Mouse (Mus musculus) kidney, embryonic 15.5 days (tissue): ENCODE measurements around the gene Tfb1m. TPM values are rescaled to one million over a fixed set of nuclear protein-coding genes. Genes with fewer than 3 reads are reported as not detected.

Experiments used
- ATAC-seq: fragments of 200-750 bp; cut with Nextera tagmentation; replicated peaks from 2 replicates; pipeline ENCODE4 v1.8.0; 2017; ENCODE audit warnings: moderate TSS enrichment; ENCODE audit not compliant: low FRiP score
- H3K27ac ChIP-seq: fragments of 300-500 bp; sonication (generic); 2 replicates; pipeline ENCODE4 v1.5.1; 2015; ENCODE audit warnings: mild to moderate bottlenecking, inconsistent platforms
- H3K27me3 ChIP-seq: fragments of 300-500 bp; sonication (generic); 2 replicates; pipeline ENCODE4 v1.6.1; 2015; ENCODE audit warnings: inconsistent platforms
- H3K36me3 ChIP-seq: fragments of 300-500 bp; sonication (generic); 2 replicates; pipeline ENCODE4 v1.6.1; 2015; ENCODE audit warnings: inconsistent platforms
- H3K4me1 ChIP-seq: fragments of 300-500 bp; sonication (generic); 2 replicates; pipeline ENCODE4 v1.6.1; 2015; ENCODE audit warnings: inconsistent platforms
- H3K4me2 ChIP-seq: fragments of 300-500 bp; sonication (generic); 2 replicates; pipeline ENCODE4 v1.6.1; 2015; ENCODE audit warnings: moderate library complexity, mild to moderate bottlenecking, inconsistent platforms
- H3K4me3 ChIP-seq: fragments of 300-500 bp; sonication (generic); replicated peaks from 2 replicates; pipeline ENCODE4 v1.5.1; 2015; ENCODE audit warnings: mild to moderate bottlenecking, inconsistent platforms
- H3K9ac ChIP-seq: fragments of 300-500 bp; sonication (generic); 2 replicates; pipeline ENCODE4 v1.6.1; 2015; ENCODE audit warnings: mild to moderate bottlenecking, inconsistent platforms
- H3K9me3 ChIP-seq: fragments of 300-500 bp; sonication (generic); replicated peaks from 2 replicates; pipeline ENCODE4 v1.6.1; 2016; ENCODE audit warnings: inconsistent platforms
- WGBS: fragments of 180-500 bp; shearing (Covaris S2); methylation state at CpG from one replicate; pipeline ENCODE4 v1.1.7; 2015; ENCODE audit warnings: mixed read lengths; 5-methylcytosine and 5-hydroxymethylcytosine counted together
- polyA plus RNA-seq: library from polyadenylated mRNA; unstranded; fragments of >200 nt; fragmentation: Nextera tagmentation; extraction: Ambion mirVana; gene quantifications from 2 replicates; pipeline ENCODE4 v1.2.1, GENCODE M21; 2015

Tfb1m gene
- polyA plus RNA-seq, 1 experiment from 2014 or later: 17.3 TPM

DNA sequence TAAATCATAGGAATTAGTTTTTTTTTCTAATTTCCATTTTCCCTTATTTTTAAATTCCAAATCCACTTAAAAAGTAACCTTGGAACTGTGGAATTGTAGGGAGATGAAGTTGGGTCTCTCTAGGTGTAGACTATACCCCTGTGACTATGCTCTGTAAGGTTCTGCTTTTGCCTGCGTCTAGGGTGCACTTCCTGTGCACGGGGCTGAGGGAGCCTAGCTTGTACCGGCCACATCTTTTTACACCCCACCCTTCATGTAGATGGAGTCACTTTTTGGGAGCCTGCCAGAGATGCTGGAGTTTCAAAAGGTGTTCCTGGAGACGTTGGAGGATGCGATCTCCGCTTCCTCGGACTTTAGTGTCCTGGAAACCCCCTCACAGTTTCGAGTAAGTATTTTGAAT, 51.1 kb downstream of the Tfb1m start:
- H3K4me2 ChIP-seq: no peak overlapping the region
- no peaks in the 10 kb centered on the region for H3K27me3 ChIP-seq
- 86% methylated on average over 8 of the region's 8 CpGs for WGBS
- no peak for ATAC-seq
- no peaks in the 10 kb centered on the region for H3K4me1 ChIP-seq
- no peaks in the 10 kb centered on the region for H3K36me3 ChIP-seq
- H3K9me3 ChIP-seq: no peaks in the 10 kb centered on the region
- no peak overlapping the region for H3K9ac ChIP-seq
- H3K4me3 ChIP-seq: no peak overlapping the region
- H3K27ac ChIP-seq: no peak overlapping the region

DNA sequence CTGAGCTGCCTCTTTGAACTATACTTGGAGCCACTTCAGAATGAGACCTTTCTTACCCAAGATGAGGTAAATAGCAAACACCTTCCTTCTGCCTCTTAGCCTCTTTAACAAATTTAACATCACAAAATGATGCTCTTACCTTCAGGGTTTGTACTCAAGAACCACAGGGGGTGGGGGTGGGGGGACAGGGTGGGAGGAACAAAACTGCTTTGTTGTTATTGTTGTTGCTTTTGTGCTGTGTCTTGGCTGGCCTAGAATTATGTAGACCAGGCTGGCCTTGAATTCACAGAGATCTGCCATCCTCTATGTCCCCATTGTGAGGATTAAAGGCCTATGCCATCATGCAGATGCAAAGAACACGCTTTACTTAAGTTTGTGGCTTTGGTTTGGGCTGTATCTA, 51.9 kb downstream of the Tfb1m start:
- WGBS: 89% methylated on average over 1 of the region's 1 CpGs
- Histone ChIP-seq H3K4me2 (no peak overlapping the region), H3K9me3 (no peaks in the 10 kb centered on the region), H3K27ac (no peak overlapping the region), H3K27me3 (no peaks in the 10 kb centered on the region), H3K36me3 (no peaks in the 10 kb centered on the region), H3K4me1 (no peaks in the 10 kb centered on the region), H3K9ac (no peak overlapping the region), H3K4me3 (no peak overlapping the region)
- no peak for ATAC-seq

DNA sequence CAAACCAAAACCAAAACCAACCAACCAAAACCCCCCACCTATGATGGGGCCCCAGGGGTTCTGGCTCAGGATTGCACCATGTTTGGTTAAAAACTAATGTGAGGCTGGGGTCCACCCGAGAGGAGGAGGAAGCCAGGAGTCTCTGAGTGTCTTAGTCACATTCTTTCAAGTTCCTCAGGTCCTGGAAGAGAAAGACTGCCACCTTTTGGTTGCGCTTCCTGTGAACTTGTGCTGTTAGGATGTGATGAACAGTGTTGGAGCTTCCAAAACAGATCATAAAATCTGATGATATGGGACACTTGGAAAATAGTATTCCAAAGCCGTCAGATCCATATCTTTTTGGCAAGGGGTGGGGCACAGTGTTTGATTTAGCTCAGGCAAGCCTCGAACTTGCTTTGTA, 56.6 kb downstream of the Tfb1m start:
- Histone ChIP-seq H3K4me1 (no peaks in the 10 kb centered on the region; the same call in 1 of the 2 replicates), H3K9me3 (no peaks in the 10 kb centered on the region), H3K36me3 (no peaks in the 10 kb centered on the region), H3K27me3 (no peaks in the 10 kb centered on the region), H3K4me2 (no peak overlapping the region), H3K27ac (no peak overlapping the region), H3K4me3 (no peak overlapping the region), H3K9ac (no peak overlapping the region)
- no peak for ATAC-seq
- 81% methylated on average over 4 of the region's 4 CpGs for WGBS

DNA sequence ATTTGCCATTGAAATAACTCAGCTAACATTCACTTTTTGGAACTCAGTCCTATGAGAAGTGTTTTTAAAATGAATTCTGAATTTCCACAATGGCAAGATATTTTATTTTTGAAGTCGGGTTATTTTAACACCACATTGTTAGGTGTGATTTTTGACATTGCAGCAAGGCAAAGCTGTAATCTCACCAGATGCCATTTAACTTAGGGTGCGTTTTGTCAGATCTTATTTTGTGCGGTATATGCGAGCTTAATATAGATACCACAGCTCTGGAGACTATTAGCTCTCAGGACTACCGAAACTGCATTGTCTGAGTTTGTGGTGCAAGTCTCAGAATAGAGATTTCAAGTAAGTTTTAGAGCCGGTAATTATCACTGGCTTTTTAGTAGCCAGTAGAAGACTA, 57.5 kb downstream of the Tfb1m start:
- WGBS: 90% methylated on average over 6 of the region's 6 CpGs
- H3K27me3 ChIP-seq: no peaks in the 10 kb centered on the region
- peaks cover 5% of the 10 kb centered on the region; the same call in 1 of the 2 replicates for H3K4me1 ChIP-seq
- no peak overlapping the region for H3K9ac ChIP-seq
- no peak overlapping the region for H3K27ac ChIP-seq
- H3K9me3 ChIP-seq: no peaks in the 10 kb centered on the region
- H3K36me3 ChIP-seq: no peaks in the 10 kb centered on the region
- no peak overlapping the region for H3K4me2 ChIP-seq
- H3K4me3 ChIP-seq: no peak overlapping the region
- no peak for ATAC-seq

DNA sequence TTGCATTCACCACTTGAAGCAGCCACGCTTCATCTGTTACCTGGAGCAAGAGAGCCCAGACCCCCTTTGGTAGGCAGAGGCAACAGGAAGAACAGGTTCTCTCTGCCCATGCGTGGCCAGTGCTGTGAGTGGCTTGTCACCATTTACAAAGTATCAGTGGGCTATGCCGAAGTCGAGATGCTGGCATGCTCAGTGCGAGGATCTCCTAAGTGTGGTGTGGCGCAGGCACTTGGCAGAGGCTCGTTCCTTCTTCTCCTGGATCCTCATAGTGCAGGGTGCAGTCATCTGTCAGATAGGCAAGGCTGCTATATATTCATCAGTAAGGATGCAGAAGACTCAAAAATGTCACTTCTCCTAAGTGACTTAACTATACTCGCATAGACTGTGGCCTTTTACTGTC, 58.1 kb downstream of the Tfb1m start:
- no peak overlapping the region for H3K27ac ChIP-seq
- no peak for ATAC-seq
- H3K9me3 ChIP-seq: no peaks in the 10 kb centered on the region
- H3K27me3 ChIP-seq: no peaks in the 10 kb centered on the region
- no peak overlapping the region for H3K4me3 ChIP-seq
- 81% methylated on average over 8 of the region's 8 CpGs for WGBS
- H3K4me1 ChIP-seq: peaks cover 5% of the 10 kb centered on the region; the same call in 1 of the 2 replicates
- no peaks in the 10 kb centered on the region for H3K36me3 ChIP-seq
- no peak overlapping the region for H3K9ac ChIP-seq
- H3K4me2 ChIP-seq: no peak overlapping the region

DNA sequence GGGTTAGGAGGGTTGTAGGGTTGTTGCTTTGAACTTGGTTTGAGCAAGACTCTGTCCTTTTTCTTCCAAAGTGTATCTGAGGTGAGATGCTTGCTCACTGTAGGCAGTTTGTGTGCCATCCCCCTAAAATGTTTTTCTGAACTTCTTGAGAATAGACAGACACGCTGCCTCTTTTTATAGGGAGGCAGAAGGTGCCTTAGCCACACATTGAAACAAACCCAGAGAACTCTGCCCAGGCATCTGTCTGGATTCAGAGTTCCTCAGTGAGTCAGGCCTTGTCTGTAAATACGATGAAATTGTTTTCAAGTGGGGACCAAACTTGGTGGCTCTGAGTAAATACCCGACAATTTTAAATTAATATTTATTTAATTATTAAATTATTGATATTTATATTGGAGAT, 59.0 kb downstream of the Tfb1m start:
- Histone ChIP-seq H3K27ac (no peak overlapping the region), H3K9me3 (no peaks in the 10 kb centered on the region), H3K4me2 (no peak overlapping the region), H3K4me3 (no peak overlapping the region), H3K4me1 (peaks cover 5% of the 10 kb centered on the region; the same call in 1 of the 2 replicates), H3K27me3 (no peaks in the 10 kb centered on the region), H3K36me3 (no peaks in the 10 kb centered on the region), H3K9ac (no peak overlapping the region)
- 91% methylated on average over 3 of the region's 3 CpGs for WGBS
- ATAC-seq: no peak

DNA sequence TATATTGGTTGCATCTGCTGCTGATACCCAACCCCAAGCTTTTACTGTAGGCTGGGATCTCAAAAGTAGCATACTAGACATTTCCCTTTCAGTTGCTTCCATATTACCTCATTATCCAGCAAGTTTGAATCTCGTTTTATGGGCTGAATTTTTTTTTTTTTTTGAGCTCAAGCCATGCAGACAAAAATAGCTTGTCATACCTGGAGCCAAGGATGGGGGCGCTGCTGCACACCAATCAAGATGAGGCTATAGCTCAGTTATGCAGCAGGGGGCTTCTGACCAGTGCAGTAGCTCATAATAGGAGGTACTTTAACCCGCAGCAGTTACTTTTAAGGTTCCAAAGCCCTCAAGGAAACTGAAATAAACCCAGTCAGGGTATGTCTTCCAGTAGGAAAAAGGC, 59.5 kb downstream of the Tfb1m start:
- Histone ChIP-seq H3K36me3 (no peaks in the 10 kb centered on the region), H3K27me3 (no peaks in the 10 kb centered on the region), H3K4me3 (no peak overlapping the region), H3K27ac (no peak overlapping the region), H3K4me1 (peaks cover 5% of the 10 kb centered on the region; the same call in 1 of the 2 replicates), H3K4me2 (no peak overlapping the region), H3K9ac (no peak overlapping the region), H3K9me3 (no peaks in the 10 kb centered on the region)
- ATAC-seq: no peak
- 36% methylated on average over 3 of the region's 3 CpGs for WGBS

DNA sequence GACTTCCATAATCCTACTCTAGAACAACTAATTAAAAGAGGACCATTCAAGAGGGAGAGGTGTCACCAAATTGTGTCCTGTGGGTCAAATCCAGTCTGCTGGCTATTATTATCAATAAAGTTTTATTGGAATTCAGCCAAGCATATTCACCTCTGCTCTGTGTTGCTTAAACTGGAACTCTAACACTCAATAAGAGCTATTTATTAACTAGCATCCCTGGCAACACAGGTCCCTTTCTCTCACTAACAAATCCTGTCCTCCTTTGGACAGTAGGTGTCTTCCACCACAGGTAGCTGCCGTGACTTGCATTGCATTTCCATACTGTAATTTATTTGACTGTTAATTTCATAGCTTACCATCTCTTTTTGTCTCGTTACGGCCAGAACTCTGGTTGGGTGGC, 61.5 kb downstream of the Tfb1m start:
- Histone ChIP-seq H3K9ac (no peak overlapping the region), H3K4me3 (no peak overlapping the region), H3K36me3 (no peaks in the 10 kb centered on the region), H3K4me1 (peaks cover 5% of the 10 kb centered on the region; the same call in 1 of the 2 replicates), H3K9me3 (no peaks in the 10 kb centered on the region), H3K27me3 (no peaks in the 10 kb centered on the region), H3K4me2 (no peak overlapping the region), H3K27ac (0 out of 2 replicates have a peak overlapping the region, but pooled peaks have one; percentile 56)
- ATAC-seq: 0 out of 2 replicates have a peak, but pooled peaks have one; percentile 60
- 85% methylated on average over 3 of the region's 3 CpGs for WGBS

DNA sequence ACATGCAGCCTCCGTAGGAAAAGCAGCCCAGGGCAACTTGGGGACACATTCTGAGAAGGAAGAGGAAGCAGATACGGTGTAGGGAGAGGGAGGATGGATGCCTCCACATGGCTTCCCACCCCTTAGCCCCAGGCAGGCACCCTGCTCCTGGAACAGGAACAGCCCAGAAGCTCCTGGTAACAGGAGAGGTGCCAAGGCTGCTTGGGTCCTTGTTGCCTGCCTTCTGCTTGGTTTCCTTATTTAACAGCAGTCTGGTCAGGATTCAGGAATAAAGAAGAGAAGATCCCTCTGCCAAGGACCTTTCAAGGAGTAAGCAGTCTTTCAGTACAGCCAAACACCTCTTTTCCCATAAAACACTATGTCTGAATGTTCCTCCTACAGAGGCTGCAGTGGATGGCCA, 62.0 kb downstream of the Tfb1m start:
- H3K9me3 ChIP-seq: no peaks in the 10 kb centered on the region
- peaks cover 5% of the 10 kb centered on the region; the same call in 1 of the 2 replicates for H3K4me1 ChIP-seq
- ATAC-seq: no peak
- no peaks in the 10 kb centered on the region for H3K27me3 ChIP-seq
- H3K27ac ChIP-seq: peak overlapping the region; percentile 56
- H3K4me3 ChIP-seq: no peak overlapping the region
- H3K9ac ChIP-seq: no peak overlapping the region
- WGBS: 23% methylated on average over 2 of the region's 2 CpGs
- H3K4me2 ChIP-seq: no peak overlapping the region
- H3K36me3 ChIP-seq: no peaks in the 10 kb centered on the region

DNA sequence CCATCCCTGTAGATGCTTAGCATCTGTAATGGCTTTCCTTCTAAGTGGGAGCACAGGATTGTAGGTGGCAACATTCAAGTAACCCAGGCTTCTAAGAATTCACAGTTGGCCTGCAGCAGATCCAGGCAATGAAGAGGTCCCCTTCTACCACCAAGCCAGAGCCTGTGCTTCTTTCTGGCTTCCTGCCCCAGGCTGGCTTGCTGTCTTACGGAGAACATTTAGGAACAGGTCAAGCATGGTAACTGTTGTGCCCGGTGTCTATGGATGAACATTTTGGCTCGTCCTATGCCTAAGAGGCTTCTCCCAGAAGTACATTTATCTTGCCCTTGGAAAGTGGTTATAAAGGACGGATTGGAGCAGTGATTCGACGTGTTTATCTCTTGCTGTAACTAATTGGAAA, 65.9 kb downstream of the Tfb1m start:
- Histone ChIP-seq H3K36me3 (no peaks in the 10 kb centered on the region), H3K4me2 (no peak overlapping the region), H3K27ac (no peak overlapping the region), H3K4me3 (no peak overlapping the region), H3K9ac (no peak overlapping the region), H3K4me1 (peaks cover 5% of the 10 kb centered on the region; the same call in 1 of the 2 replicates), H3K27me3 (no peaks in the 10 kb centered on the region), H3K9me3 (no peaks in the 10 kb centered on the region)
- no peak for ATAC-seq
- WGBS: 89% methylated on average over 6 of the region's 6 CpGs

DNA sequence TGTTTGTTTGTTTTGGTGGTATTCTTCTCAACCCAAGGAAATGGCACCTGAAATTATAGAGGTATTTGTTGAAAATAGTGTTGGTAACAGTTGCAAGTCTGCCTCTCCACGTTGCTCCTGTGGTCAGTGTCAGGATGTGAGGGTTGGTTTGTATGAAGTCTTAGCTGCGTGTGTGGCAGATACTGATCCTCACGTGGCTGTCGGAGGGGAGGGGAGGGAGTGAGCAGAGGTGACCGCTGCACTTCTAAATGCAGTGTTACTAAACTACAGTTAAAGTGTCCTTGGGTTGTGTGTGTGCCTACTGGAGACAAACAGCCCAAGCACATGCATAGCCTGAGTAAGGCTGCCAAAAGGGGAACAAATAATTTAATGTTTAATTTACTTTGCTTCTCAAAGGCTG, 66.5 kb downstream of the Tfb1m start:
- H3K36me3 ChIP-seq: no peaks in the 10 kb centered on the region
- H3K4me3 ChIP-seq: no peak overlapping the region
- H3K9ac ChIP-seq: no peak overlapping the region
- H3K4me2 ChIP-seq: no peak overlapping the region
- no peaks in the 10 kb centered on the region for H3K27me3 ChIP-seq
- no peak for ATAC-seq
- H3K27ac ChIP-seq: no peak overlapping the region
- H3K9me3 ChIP-seq: no peaks in the 10 kb centered on the region
- 73% methylated on average over 5 of the region's 5 CpGs for WGBS
- H3K4me1 ChIP-seq: 0 out of 2 replicates have a peak, but pooled peaks cover 5% of the 10 kb centered on the region

DNA sequence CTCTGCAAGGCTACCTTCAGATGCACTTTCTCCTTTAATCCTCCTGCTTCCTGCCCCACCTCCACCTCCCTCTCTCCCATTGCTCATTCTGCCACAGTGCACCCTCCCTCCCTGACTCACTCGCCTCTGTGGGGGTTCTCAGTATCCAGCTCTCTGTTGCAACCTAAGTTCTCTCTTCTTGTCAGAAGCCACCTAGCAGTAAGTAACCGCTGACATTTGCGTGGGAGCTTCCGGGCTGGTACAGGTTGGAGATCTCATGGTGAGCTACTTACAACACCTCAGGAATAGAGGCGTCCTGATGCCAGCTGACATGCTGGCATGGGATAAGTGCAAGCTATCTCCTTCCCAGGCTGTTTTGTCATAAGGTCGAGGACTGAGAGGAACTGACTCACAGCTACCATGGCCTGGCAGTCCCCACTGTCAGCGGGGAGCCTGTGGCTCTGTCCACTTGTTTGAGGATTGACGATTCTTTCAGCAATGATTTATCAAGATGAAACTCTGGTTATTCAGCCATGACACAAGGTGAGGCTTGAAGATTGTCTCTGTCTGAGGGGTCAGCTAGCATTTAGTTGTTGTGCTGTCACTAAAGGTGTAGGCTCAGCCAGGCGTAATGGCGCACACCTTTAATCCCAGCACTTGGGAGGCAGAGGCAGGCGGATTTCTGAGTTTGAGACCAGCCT, 67.2 kb downstream of the Tfb1m start:
- H3K9ac ChIP-seq: no peak overlapping the region
- 82% methylated on average over 11 of the region's 11 CpGs for WGBS
- 0 out of 2 replicates have a peak, but pooled peaks have one; percentile 46 for ATAC-seq
- no peak overlapping the region for H3K4me3 ChIP-seq
- H3K9me3 ChIP-seq: no peaks in the 10 kb centered on the region
- no peak overlapping the region for H3K4me2 ChIP-seq
- no peaks in the 10 kb centered on the region for H3K27me3 ChIP-seq
- H3K27ac ChIP-seq: no peak overlapping the region
- H3K4me1 ChIP-seq: 0 out of 2 replicates have a peak, but pooled peaks cover 1% of the 10 kb centered on the region
- H3K36me3 ChIP-seq: no peaks in the 10 kb centered on the region
